Mouse (Mus musculus) lung, embryonic 14.5 days (tissue): ENCODE data around the gene Olfr459. TPM values are rescaled to one million over a fixed set of nuclear protein-coding genes. Genes with fewer than 3 reads are reported as not detected.
A peak's percentile ranks its signal among the peaks of the same experiment; 100 is the strongest.

Source experiments
- ATAC-seq: fragments of 200-750 bp; cut with Nextera tagmentation; 2 replicates; pipeline ENCODE4 v1.8.0; 2017; ENCODE audit warnings: mild to moderate bottlenecking, moderate TSS enrichment, moderate library complexity; ENCODE audit not compliant: insufficient read depth
- DNase-seq: peaks from one replicate; pipeline ENCODE4 v3.0.0-alpha.2; 2015
- H3K27ac ChIP-seq: fragments of 300-500 bp; sonication (generic); 2 replicates; pipeline ENCODE4 v1.5.1; 2014; ENCODE audit warnings: low read depth, mild to moderate bottlenecking, moderate library complexity
- H3K27me3 ChIP-seq: fragments of 300-500 bp; sonication (generic); 2 replicates; pipeline ENCODE4 v1.6.1; 2014; ENCODE audit warnings: low read length, control low read depth; ENCODE audit not compliant: insufficient read depth
- H3K36me3 ChIP-seq: fragments of 300-500 bp; sonication (generic); 2 replicates; pipeline ENCODE4 v1.6.1; 2014; ENCODE audit warnings: control low read depth; ENCODE audit not compliant: insufficient read depth
- H3K4me1 ChIP-seq: fragments of 300-500 bp; sonication (generic); 2 replicates; pipeline ENCODE4 v1.6.1; 2014; ENCODE audit warnings: antibody characterized with exemption, control low read depth; ENCODE audit not compliant: insufficient read depth
- H3K4me2 ChIP-seq: fragments of 300-500 bp; sonication (generic); 2 replicates; pipeline ENCODE4 v1.6.1; 2014; ENCODE audit warnings: mild to moderate bottlenecking
- H3K4me3 ChIP-seq: fragments of 300-500 bp; sonication (generic); 2 replicates; pipeline ENCODE4 v1.5.1; 2014; ENCODE audit warnings: low read depth, low read length
- H3K9ac ChIP-seq: fragments of 300-500 bp; sonication (generic); 2 replicates; pipeline ENCODE4 v1.6.1; 2014
- H3K9me3 ChIP-seq: fragments of 300-500 bp; sonication (generic); 2 replicates; pipeline ENCODE4 v1.6.1; 2016; ENCODE audit warnings: low read depth, low read length, control low read depth
- CTCF ChIP-seq: IDR thresholded peaks from 2 replicates; pipeline ENCODE4 v1.5.1; 2016; ENCODE audit warnings: antibody characterized with exemption, low read depth
- WGBS: fragments of 180-500 bp; shearing (Covaris S2); extraction: QIAGEN DNeasy Blood & Tissue Kit; methylation state at CpG from one replicate; pipeline ENCODE4 v1.1.7; 2014; 5-methylcytosine and 5-hydroxymethylcytosine counted together
- polyA plus RNA-seq: library from polyadenylated mRNA; unstranded; fragments of >200 nt; fragmentation: Nextera tagmentation; extraction: Ambion mirVana; gene quantifications from 2 replicates; pipeline ENCODE4 v1.2.1, GENCODE M21; 2014

Gene Olfr459
- polyA plus RNA-seq, 1 experiment from 2014 or later, result not detected

DNA sequence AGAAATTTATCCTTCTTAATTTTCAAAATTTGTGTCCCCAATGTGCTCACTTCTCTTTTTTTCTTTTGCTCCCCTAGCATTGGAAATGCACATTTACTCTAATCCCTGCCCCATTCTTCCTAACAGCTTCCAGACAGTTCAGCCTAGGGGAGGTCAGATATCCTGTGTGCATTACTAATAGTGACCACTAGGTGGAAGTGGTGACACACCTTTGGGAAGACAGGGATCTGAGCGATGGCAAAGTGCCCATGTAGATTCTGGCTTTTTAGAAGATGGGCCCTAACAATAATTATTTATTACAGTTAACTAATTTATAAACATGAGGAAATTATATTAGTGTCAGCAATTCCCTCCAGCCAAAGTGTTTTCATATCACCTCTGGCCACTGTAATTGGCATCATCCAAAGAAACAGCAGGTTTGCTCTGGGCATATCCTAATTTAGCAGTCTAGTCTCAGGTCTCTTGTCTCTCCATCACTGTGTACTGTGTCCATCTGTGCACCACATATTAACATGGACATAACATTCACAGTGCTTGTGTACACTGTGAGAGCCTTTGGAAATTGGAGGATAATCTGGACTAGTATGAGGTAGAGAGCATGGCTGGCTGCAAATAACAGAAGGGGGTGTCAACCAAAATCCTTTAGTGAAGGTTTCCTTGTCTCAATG, 13.1 kb downstream of the Olfr459 start:
- 3% methylated on average over 1 of the region's 1 CpGs for WGBS
- DNase-seq, result peak; percentile 88
- Histone ChIP-seq H3K36me3 (no peaks in the 10 kb centered on the region), H3K27me3 (no peaks in the 10 kb centered on the region), H3K9me3 (no peaks in the 10 kb centered on the region), H3K9ac (no peak overlapping the region), H3K4me2 (no peak overlapping the region), H3K27ac (no peak overlapping the region), H3K4me3 (no peak overlapping the region), H3K4me1 (no peaks in the 10 kb centered on the region)
- peak; percentile 83; the same call in 1 of the 2 replicates for ATAC-seq
- TF ChIP-seq CTCF, result peak; percentile 90

DNA sequence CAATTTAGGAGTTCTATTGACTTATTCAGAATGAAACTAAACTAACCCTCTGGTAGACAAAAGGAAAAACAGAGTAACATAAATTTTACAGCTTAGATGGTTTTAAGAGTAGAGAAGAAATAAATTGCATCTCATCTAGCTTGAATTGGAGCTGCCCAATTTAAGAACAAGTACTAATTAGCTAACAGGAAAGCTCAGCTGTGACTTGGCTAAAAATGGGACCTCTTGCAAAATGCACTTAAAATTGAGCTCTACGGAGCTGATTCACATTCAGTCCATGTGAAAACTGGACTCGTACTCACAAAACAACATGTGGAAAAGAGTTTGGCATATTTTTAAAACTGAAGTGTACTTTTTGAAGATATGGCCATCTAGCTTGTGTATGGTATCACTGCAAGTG, 15.4 kb downstream of the Olfr459 start:
- Histone ChIP-seq H3K9me3 (no peaks in the 10 kb centered on the region), H3K4me3 (no peak overlapping the region), H3K4me2 (no peak overlapping the region), H3K27me3 (no peaks in the 10 kb centered on the region), H3K9ac (no peak overlapping the region), H3K36me3 (no peaks in the 10 kb centered on the region), H3K4me1 (no peaks in the 10 kb centered on the region), H3K27ac (no peak overlapping the region)
- DNase-seq, result no peak
- ATAC-seq, result no peak
- WGBS, result 81% methylated on average over 2 of the region's 2 CpGs
- TF ChIP-seq CTCF, result no peak

- Histone ChIP-seq H3K9ac (no peak overlapping the region), H3K4me1 (no peaks in the 10 kb centered on the region), H3K4me2 (no peak overlapping the region), H3K9me3 (no peaks in the 10 kb centered on the region), H3K27ac (no peak overlapping the region), H3K36me3 (no peaks in the 10 kb centered on the region), H3K4me3 (no peak overlapping the region), H3K27me3 (no peaks in the 10 kb centered on the region)
- DNase-seq (no peak), ATAC-seq (no peak)
- no peak for TF ChIP-seq CTCF
- WGBS, result 68% methylated on average over 1 of the region's 1 CpGs
Observed at GRCm38 (mm10) chr6:41758421-41758820, 16.6 kb downstream of the Olfr459 start.

- Histone ChIP-seq H3K27me3 (no peaks in the 10 kb centered on the region), H3K36me3 (no peaks in the 10 kb centered on the region), H3K4me2 (no peak overlapping the region), H3K4me3 (no peak overlapping the region), H3K9me3 (no peaks in the 10 kb centered on the region), H3K4me1 (no peaks in the 10 kb centered on the region), H3K9ac (no peak overlapping the region), H3K27ac (no peak overlapping the region)
- no peak for DNase-seq
- 52% methylated on average over 3 of the region's 3 CpGs for WGBS
- ATAC-seq, result no peak
- TF ChIP-seq CTCF, result no peak
Observed at GRCm38 (mm10) chr6:41757199-41757598, 17.8 kb downstream of the Olfr459 start.

GRCm38 (mm10) chr6:41754626-41755025, 20.4 kb downstream of the Olfr459 start:
- no peak overlapping the region for H3K4me2 ChIP-seq
- no peaks in the 10 kb centered on the region for H3K36me3 ChIP-seq
- no peaks in the 10 kb centered on the region for H3K27me3 ChIP-seq
- no peak overlapping the region for H3K27ac ChIP-seq
- no peaks in the 10 kb centered on the region for H3K9me3 ChIP-seq
- no peak for TF ChIP-seq CTCF
- 55% methylated on average over 6 of the region's 6 CpGs for whole genome bisulfite sequencing
- H3K4me3 ChIP-seq, result no peak overlapping the region
- ATAC-seq (no peak), DNase-seq (no peak)
- H3K9ac ChIP-seq, result no peak overlapping the region
- no peaks in the 10 kb centered on the region for H3K4me1 ChIP-seq

- WGBS, result 62% methylated on average over 5 of the region's 5 CpGs
- no peak for ATAC-seq
- no peaks in the 10 kb centered on the region for H3K4me1 ChIP-seq
Observed at GRCm38 (mm10) chr6:41744664-41745392, 30.1 kb downstream of the Olfr459 start.

DNA sequence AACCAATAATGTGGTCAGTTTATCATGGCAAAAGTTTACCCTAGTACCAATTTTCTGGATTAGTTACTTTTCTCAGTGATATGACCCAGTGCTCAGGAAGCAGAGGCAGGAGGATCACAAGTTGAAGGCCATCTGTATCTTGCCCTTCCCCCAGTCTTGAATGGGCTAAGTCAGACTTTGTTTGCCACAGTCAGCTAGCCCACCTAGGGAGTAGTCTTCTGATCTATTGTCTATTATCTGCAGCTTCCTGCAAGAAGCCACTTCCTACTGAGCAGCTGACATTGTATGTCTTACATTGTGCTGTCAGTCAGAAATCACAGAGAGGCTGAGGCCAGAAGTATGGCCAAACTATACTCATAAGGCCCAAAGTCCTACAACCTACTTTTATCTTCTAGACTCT, 33.9 kb downstream of the Olfr459 start:
- Histone ChIP-seq H3K27me3 (no peaks in the 10 kb centered on the region), H3K4me2 (no peak overlapping the region), H3K27ac (no peak overlapping the region), H3K4me3 (no peak overlapping the region), H3K4me1 (no peaks in the 10 kb centered on the region), H3K36me3 (no peaks in the 10 kb centered on the region), H3K9me3 (no peaks in the 10 kb centered on the region), H3K9ac (no peak overlapping the region)
- no peak for TF ChIP-seq CTCF
- DNase-seq (no peak), ATAC-seq (no peak)

More at GRCm38 (mm10) chr6:41744664-41745392, 30.1 kb downstream of the Olfr459 start:
- H3K27ac ChIP-seq, result no peak overlapping the region
- no peak overlapping the region for H3K4me3 ChIP-seq
- H3K36me3 ChIP-seq, result no peaks in the 10 kb centered on the region
- no peaks in the 10 kb centered on the region for H3K27me3 ChIP-seq
- no peaks in the 10 kb centered on the region for H3K9me3 ChIP-seq
- no peak overlapping the region for H3K9ac ChIP-seq
- TF ChIP-seq CTCF, result no peak
- no peak overlapping the region for H3K4me2 ChIP-seq
- DNase-seq, result no peak
